Mouse (Mus musculus): ENCODE data around the gene Fam102b. TPM values are rescaled to one million over a fixed set of nuclear protein-coding genes. Genes with fewer than 3 reads are reported as not detected.
A peak's percentile ranks its signal among the peaks of the same experiment; 100 is the strongest.

Gene Fam102b
- polyA plus RNA-seq, 2 experiments = 1.3 to 2.0 TPM

DNA sequence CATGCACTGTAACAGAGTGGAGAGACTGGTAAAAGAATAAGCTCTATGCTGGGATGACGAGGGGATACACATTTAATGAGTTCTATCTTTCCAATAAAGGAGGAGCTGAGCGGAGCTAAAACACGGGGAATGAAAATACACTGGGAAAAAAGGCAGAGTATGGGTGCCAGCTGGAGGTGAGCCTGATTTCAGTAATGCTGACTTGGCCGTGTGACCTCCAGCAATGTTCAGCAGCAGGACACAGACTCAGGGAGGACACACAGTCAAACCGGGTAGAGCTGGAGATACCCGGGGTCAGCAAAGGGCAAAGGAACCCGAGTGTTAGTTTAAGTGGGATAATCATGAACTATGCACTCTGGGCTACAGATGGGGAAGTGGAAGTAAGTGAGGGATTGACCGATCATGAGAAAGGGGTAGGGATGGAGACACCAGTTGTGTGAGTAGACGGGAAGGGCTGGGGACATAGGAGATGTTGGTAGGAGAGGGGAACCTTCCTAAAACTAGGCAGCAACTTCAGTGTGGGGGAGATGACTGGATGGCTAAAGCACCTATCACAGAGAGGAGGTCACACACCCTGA, 37.3 kb downstream of the Fam102b start:
- no peak for ATAC-seq (ENCODE audit: insufficient read depth)

DNA sequence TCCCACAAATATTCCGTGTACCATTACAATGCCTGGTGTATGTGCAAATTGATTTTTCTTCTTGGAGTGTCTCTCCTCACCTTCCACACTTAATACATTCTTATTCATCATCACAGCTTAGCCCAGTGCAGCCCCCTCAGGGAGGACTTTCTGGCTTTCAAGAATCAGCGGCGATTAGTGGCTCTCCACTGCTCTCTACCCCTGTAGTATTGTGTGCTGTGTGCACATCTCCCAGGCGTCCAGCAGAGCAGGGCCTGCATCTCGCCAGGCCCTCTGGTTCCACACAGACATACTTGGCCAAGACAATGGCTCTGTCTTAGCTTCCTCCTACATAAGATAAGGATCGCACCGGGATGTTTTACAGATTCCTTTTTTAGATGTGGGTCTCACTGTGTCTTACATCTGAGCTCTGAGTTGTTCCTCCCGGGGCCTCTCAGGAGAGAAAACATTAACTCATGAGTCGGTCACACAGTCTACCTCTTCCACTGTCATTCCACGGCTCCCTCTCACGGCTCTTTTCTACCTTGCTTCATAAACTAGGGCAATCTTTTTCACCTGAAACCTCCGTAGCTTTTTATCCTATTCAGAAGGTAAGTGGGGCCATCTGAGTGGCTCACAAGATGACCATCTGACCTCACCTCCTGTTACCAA, 40.3 kb downstream of the Fam102b start:
- peaks cover 3 to 10% of the 10 kb centered on the region in 2 experiments; a peak in 3 of 4 replicates for H3K4me1 ChIP-seq (replicated peaks; ENCODE audit: control insufficient read depth in 2 of 2, insufficient read depth in 2 of 2, low read length in 1 of 2)
- H3K9ac ChIP-seq (replicated peaks) = no peak overlapping the region
- H3K4me3 ChIP-seq (ENCODE audit: insufficient read depth in 1 of 2, low read depth in 2 of 2, low read length in 2 of 2) = no peak overlapping the region
- WGBS (ENCODE audit: insufficient replicate concordance) = 60% methylated on average over 12 of the region's 12 CpGs
- no peak overlapping the region for H3K27ac ChIP-seq
- no peak for TF ChIP-seq CTCF (IDR thresholded peaks at IDR 0.05; ENCODE audit: low read depth)
- no peak for TF ChIP-seq EP300 (IDR thresholded peaks at IDR 0.05; ENCODE audit: low read depth)
- DNase-seq (ENCODE audit: low read depth in 3 of 3, low spot score in 3 of 3) = no peak
- no peaks in the 10 kb centered on the region for H3K36me3 ChIP-seq (replicated peaks; ENCODE audit: control insufficient read depth, insufficient read depth, low read depth)
- ATAC-seq (ENCODE audit: insufficient read depth) = no peak
- no peaks in the 10 kb centered on the region for H3K27me3 ChIP-seq (ENCODE audit: control insufficient read depth, insufficient read depth, low read length)
- H3K4me2 ChIP-seq (ENCODE audit: low read depth) = no peak overlapping the region
- H3K9me3 ChIP-seq (ENCODE audit: control insufficient read depth, low read length) = no peaks in the 10 kb centered on the region

More for the DNA sequence above, 37.3 kb downstream of the Fam102b start:
- H3K4me3 ChIP-seq (ENCODE audit: insufficient read depth in 1 of 2, low read depth in 2 of 2, low read length in 2 of 2) = no peak overlapping the region
- H3K27me3 ChIP-seq (ENCODE audit: control insufficient read depth, insufficient read depth, low read length) = no peaks in the 10 kb centered on the region
- no peak overlapping the region for H3K9ac ChIP-seq (replicated peaks)
- DNase-seq (ENCODE audit: low read depth in 3 of 3, low spot score in 3 of 3) = no peak
- peaks cover 0 to 13% of the 10 kb centered on the region in 2 experiments; a peak in 2 of 4 replicates for H3K4me1 ChIP-seq (replicated peaks; ENCODE audit: control insufficient read depth in 2 of 2, insufficient read depth in 2 of 2, low read length in 1 of 2)
- no peaks in the 10 kb centered on the region for H3K9me3 ChIP-seq (ENCODE audit: control insufficient read depth, low read length)
- no peaks in the 10 kb centered on the region for H3K36me3 ChIP-seq (replicated peaks; ENCODE audit: control insufficient read depth, insufficient read depth, low read depth)
- TF ChIP-seq EP300 (IDR thresholded peaks at IDR 0.05; ENCODE audit: low read depth) = no peak
- TF ChIP-seq CTCF (IDR thresholded peaks at IDR 0.05; ENCODE audit: low read depth) = no peak
- H3K4me2 ChIP-seq (ENCODE audit: low read depth) = no peak overlapping the region
- no peak overlapping the region for H3K27ac ChIP-seq
- WGBS (ENCODE audit: insufficient replicate concordance) = 59% methylated on average over 9 of the region's 9 CpGs

DNA sequence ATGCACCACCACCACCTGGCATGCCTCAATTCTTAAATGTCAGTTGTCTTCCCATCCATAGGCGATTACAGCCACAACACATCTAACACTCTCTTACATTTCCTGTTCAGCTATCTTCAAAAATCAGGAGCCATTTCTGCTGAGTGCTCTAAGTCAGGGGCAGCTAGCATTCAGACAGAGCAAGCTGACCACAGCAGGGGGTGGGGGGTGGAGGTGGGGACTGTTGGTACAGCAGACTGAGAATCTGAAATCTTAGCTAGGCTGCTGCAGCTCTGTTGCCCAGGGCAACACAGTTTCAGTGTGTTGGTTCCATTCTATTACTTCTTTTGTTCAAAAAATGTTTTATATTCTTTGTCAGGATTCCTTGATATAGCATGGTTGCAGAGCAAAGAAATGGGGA, 40.9 kb downstream of the Fam102b start:
- Histone ChIP-seq H3K9me3 (ENCODE audit: control insufficient read depth, low read length) (no peaks in the 10 kb centered on the region), H3K4me3 (ENCODE audit: insufficient read depth in 1 of 2, low read depth in 2 of 2, low read length in 2 of 2) (no peak overlapping the region), H3K36me3 (replicated peaks; ENCODE audit: control insufficient read depth, insufficient read depth, low read depth) (no peaks in the 10 kb centered on the region), H3K4me1 (replicated peaks; ENCODE audit: control insufficient read depth in 2 of 2, insufficient read depth in 2 of 2, low read length in 1 of 2) (peaks cover 3 to 10% of the 10 kb centered on the region in 2 experiments; a peak in 3 of 4 replicates), H3K9ac (replicated peaks) (no peak overlapping the region), H3K27me3 (ENCODE audit: control insufficient read depth, insufficient read depth, low read length) (no peaks in the 10 kb centered on the region), H3K4me2 (ENCODE audit: low read depth) (no peak overlapping the region), H3K27ac (no peak overlapping the region)
- ATAC-seq (ENCODE audit: insufficient read depth) = no peak
- 28% methylated on average over 1 of the region's 1 CpGs for WGBS (ENCODE audit: insufficient replicate concordance)
- DNase-seq (ENCODE audit: low read depth in 3 of 3, low spot score in 3 of 3) = no peak
- TF ChIP-seq EP300 (IDR thresholded peaks at IDR 0.05; ENCODE audit: low read depth) = no peak
- no peak for TF ChIP-seq CTCF (IDR thresholded peaks at IDR 0.05; ENCODE audit: low read depth)

DNA sequence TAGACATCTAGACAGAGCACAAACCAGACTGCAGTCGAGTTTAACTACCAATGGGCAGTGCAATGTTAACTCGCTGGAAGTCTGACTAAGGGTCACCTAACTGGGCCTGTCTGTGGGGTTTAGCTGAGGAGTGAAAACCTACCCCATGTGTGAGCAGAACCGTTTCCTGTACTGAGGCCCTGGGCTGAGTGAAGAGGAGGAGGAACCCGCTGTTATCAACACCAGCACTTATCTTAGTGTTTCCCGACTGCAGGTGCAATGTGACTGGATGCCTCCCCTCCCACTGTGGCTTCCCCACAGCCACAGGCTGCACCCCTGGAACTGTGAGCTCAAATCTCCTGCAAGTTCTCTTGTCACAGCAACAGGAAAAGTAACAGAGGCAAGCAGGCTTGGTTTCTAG, 43.4 kb downstream of the Fam102b start:
- WGBS (ENCODE audit: insufficient replicate concordance) = 9% methylated on average over 5 of the region's 5 CpGs
- H3K9me3 ChIP-seq (ENCODE audit: control insufficient read depth, low read length) = no peaks in the 10 kb centered on the region
- H3K4me2 ChIP-seq (ENCODE audit: low read depth) = no peak overlapping the region
- TF ChIP-seq CTCF (IDR thresholded peaks at IDR 0.05; ENCODE audit: low read depth) = no peak
- no peak for TF ChIP-seq EP300 (IDR thresholded peaks at IDR 0.05; ENCODE audit: low read depth)
- no peaks in the 10 kb centered on the region for H3K27me3 ChIP-seq (ENCODE audit: control insufficient read depth, insufficient read depth, low read length)
- no peak overlapping the region for H3K27ac ChIP-seq
- ATAC-seq (ENCODE audit: insufficient read depth) (peak; percentile 83), DNase-seq (ENCODE audit: low read depth in 3 of 3, low spot score in 3 of 3) (peak in 1 of 3 experiments; percentile 13)
- peaks cover 3 to 10% of the 10 kb centered on the region in 2 experiments; a peak in 3 of 4 replicates for H3K4me1 ChIP-seq (replicated peaks; ENCODE audit: control insufficient read depth in 2 of 2, insufficient read depth in 2 of 2, low read length in 1 of 2)
- H3K4me3 ChIP-seq (ENCODE audit: insufficient read depth in 1 of 2, low read depth in 2 of 2, low read length in 2 of 2) = no peak overlapping the region
- H3K36me3 ChIP-seq (replicated peaks; ENCODE audit: control insufficient read depth, insufficient read depth, low read depth) = no peaks in the 10 kb centered on the region
- H3K9ac ChIP-seq (replicated peaks) = no peak overlapping the region

DNA sequence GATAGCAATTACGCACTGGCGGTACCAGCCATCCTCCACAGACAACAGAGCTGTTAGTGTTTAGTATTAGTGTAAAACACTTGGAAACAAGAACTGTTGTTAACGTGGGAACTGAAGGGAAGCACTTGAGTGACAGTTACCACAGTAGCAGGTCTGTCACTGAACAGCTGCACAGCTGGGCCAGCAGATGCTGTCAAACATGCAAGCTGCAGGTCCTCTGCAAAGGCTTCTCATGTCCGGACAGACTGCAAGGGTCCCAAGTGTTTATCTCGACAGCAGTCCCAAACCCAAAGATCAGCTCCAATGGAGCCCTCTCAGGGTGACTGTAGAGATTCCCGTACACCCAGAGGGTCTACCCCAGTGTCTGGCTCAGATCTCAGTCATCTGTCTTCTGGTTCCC, 45.5 kb downstream of the Fam102b start:
- no peak overlapping the region for H3K27ac ChIP-seq
- H3K4me1 ChIP-seq (replicated peaks; ENCODE audit: control insufficient read depth in 2 of 2, insufficient read depth in 2 of 2, low read length in 1 of 2) = peaks cover 3 to 13% of the 10 kb centered on the region in 2 experiments; a peak in 3 of 4 replicates
- H3K9me3 ChIP-seq (ENCODE audit: control insufficient read depth, low read length) = no peaks in the 10 kb centered on the region
- no peak overlapping the region for H3K4me3 ChIP-seq (ENCODE audit: insufficient read depth in 1 of 2, low read depth in 2 of 2, low read length in 2 of 2)
- WGBS (ENCODE audit: insufficient replicate concordance) = 35% methylated on average over 6 of the region's 6 CpGs
- H3K36me3 ChIP-seq (replicated peaks; ENCODE audit: control insufficient read depth, insufficient read depth, low read depth) = no peaks in the 10 kb centered on the region
- TF ChIP-seq CTCF (IDR thresholded peaks at IDR 0.05; ENCODE audit: low read depth) = no peak
- 0 out of 2 replicates have a peak, but pooled peaks have one; percentile 9 for TF ChIP-seq EP300 (IDR thresholded peaks at IDR 0.05; ENCODE audit: low read depth)
- DNase-seq (ENCODE audit: low read depth in 3 of 3, low spot score in 3 of 3) (no peak), ATAC-seq (ENCODE audit: insufficient read depth) (no peak)
- no peaks in the 10 kb centered on the region for H3K27me3 ChIP-seq (ENCODE audit: control insufficient read depth, insufficient read depth, low read length)
- no peak overlapping the region for H3K4me2 ChIP-seq (ENCODE audit: low read depth)
- H3K9ac ChIP-seq (replicated peaks) = no peak overlapping the region

All from liver, embryonic 14.5 days (tissue).